Mouse (Mus musculus) limb, embryonic 10.5 days (tissue): ENCODE measurements at regions not wholly inside any gene's neighbourhood (a gene's known extent, or its start where the extent isn't known, plus 50 kb on each side); places are given as distances from the start of the nearest gene placed in this dataset.
"Not testable (repeated sequence)": the region's sequence is repeated elsewhere in the genome, so short reads cannot be mapped to it uniquely, and the experiment has no call there.

Experiments
- DNase-seq: peaks from one replicate; pipeline ENCODE4 v3.0.0-alpha.2; 2017; ENCODE audit warnings: low spot score
- H3K27ac ChIP-seq: fragments of 300-500 bp; sonication (generic); 2 replicates; pipeline ENCODE4 v1.5.1; 2016; ENCODE audit warnings: mild to moderate bottlenecking
- H3K27me3 ChIP-seq: fragments of 300-500 bp; sonication (generic); 2 replicates; pipeline ENCODE4 v1.6.1; 2016; ENCODE audit warnings: low read depth, mild to moderate bottlenecking; ENCODE audit not compliant: poor library complexity, severe bottlenecking
- H3K36me3 ChIP-seq: fragments of 300-500 bp; sonication (generic); 2 replicates; pipeline ENCODE4 v1.6.1; 2016; ENCODE audit warnings: mild to moderate bottlenecking, moderate library complexity
- H3K4me1 ChIP-seq: fragments of 300-500 bp; sonication (generic); 2 replicates; pipeline ENCODE4 v1.6.1; 2016
- H3K4me3 ChIP-seq: fragments of 300-500 bp; sonication (generic); 2 replicates; pipeline ENCODE4 v1.5.1; 2016; ENCODE audit warnings: mild to moderate bottlenecking, moderate library complexity
- H3K9me3 ChIP-seq: fragments of 300-500 bp; sonication (generic); replicated peaks from 2 replicates; pipeline ENCODE4 v1.6.1; 2016; ENCODE audit warnings: mild to moderate bottlenecking
- WGBS: fragments of 180-500 bp; shearing (Covaris S2); methylation state at CpG from one replicate; pipeline ENCODE4 v1.1.7; 2016; 5-methylcytosine and 5-hydroxymethylcytosine counted together

DNA sequence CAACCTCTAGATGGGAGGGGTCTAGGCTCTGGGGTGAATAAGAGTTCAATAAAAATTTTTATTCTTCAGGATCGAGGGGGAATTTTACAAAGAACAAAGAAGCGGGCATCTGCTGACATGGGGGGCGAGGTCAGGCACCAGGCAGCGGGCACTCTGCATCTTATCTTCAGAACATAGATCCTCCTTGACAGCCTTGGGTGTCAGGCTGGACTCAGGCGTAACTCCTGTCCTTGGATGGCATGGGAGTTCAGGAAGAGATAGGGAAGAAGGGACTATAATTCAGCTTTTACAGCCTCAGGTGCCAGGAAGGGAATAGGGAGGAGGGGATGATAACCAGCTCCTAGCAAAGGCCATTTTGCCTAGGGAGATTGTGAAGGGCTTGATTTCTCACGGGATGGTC is 753.1 kb downstream of the Gm10330 start:
- H3K9me3 ChIP-seq, DNase-seq, H3K36me3 ChIP-seq, H3K27me3 ChIP-seq, H3K4me1 ChIP-seq, H3K4me3 ChIP-seq, H3K27ac ChIP-seq: not testable (repeated sequence)
- 89% methylated on average over 6 of the region's 6 CpGs for WGBS

DNA sequence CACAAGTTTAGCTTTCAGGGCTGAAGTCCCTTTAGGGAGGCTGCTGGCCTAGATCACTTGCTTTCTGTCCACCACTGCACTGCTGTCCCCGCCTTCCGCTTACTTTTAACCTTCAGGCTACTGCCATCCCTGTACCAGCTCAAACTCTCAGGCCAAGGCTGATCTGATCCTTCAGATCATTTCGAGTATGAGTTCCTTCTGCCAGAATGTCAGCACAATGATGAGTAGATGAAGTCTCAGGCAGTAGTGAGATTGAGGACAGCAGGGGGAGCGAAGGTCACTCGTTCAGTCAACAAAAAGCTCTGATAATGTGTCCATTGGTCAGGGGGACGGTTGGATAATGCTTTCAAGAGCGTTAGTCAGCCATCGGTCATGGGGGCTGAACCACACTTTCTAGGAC is 756.5 kb downstream of the Gm10330 start:
- not testable (repeated sequence) for H3K9me3 ChIP-seq, H3K27me3 ChIP-seq, H3K4me1 ChIP-seq, DNase-seq, H3K36me3 ChIP-seq, H3K4me3 ChIP-seq, H3K27ac ChIP-seq
- 89% methylated on average over 8 of the region's 8 CpGs for WGBS

DNA sequence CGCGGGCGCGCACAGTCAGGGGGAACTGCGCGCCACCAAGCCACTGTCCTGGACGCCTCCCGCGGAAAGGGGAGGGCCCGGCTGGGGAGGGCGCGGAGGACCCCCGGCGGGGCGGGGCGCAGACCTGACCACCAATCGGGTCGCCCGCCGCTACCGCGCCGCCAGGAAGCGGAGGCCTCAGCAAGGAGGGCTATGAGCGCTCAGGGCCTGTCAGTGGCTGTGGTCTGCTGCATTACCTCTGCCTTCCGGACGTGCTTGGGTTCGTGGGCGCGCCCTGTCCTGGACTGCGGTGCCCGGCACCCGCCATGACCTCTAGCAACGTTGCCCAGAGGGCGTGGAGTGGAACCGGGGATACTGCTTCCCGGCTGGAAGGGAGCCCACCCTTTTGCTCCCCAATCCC is 769.9 kb downstream of the Gm10330 start:
- Histone ChIP-seq H3K27ac (peak overlapping the region; percentile 82), H3K4me3 (peak overlapping the region; percentile 55)
- H3K27me3 ChIP-seq, H3K9me3 ChIP-seq, H3K36me3 ChIP-seq, H3K4me1 ChIP-seq: not testable (repeated sequence)
- peak; percentile 69 for DNase-seq
- WGBS: under 1% methylated on average over 35 of the region's 37 CpGs

DNA sequence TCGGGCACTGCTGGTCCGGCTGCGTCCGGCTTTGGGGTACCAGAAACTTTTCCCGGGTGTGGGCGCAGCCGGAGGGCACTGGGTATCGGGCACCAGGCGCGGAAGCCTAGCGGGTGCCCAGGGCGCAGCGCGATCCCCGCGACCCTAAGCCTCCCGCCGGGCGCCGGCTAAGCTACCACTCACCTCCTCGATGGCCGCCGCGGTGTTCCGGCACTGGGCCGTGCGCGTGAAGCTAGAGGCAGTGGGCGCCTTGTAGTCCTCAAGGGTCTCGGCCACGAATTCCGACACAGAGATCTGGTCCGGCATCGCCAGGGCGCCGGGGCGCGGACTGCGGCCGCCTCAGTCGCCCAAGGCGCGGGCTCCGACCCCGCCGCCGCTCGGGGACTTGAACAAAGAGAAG is 770.4 kb downstream of the Gm10330 start:
- H3K27me3 ChIP-seq, H3K36me3 ChIP-seq, H3K9me3 ChIP-seq, H3K4me1 ChIP-seq: not testable (repeated sequence)
- under 1% methylated on average over 26 of the region's 48 CpGs for WGBS
- DNase-seq: peak; percentile 41
- Histone ChIP-seq H3K4me3 (peak overlapping the region; percentile 55), H3K27ac (peak overlapping the region; percentile 82)
